Mouse (Mus musculus): ENCODE data around the gene Map6. TPM values are rescaled to one million over a fixed set of nuclear protein-coding genes. Genes with fewer than 3 reads are reported as not detected.

The Map6 gene
- polyA plus RNA-seq, 1 experiment from 2014 or later: 8.7 TPM

GRCm38 (mm10) chr7:99294198-99294780, 27.0 kb downstream of the Map6 start:
- Histone ChIP-seq H3K36me3 (ENCODE audit: control insufficient read depth, insufficient read depth, low read length) (no peaks in the 10 kb centered on the region), H3K9me3 (ENCODE audit: control insufficient read depth, low read length) (no peaks in the 10 kb centered on the region), H3K9ac (ENCODE audit: low read length) (no peak overlapping the region), H3K27me3 (ENCODE audit: control insufficient read depth, insufficient read depth, low read length) (no peaks in the 10 kb centered on the region), H3K4me3 (ENCODE audit: low read depth, low read length) (no peak overlapping the region), H3K4me2 (replicated peaks; ENCODE audit: low read depth) (no peak overlapping the region), H3K27ac (replicated peaks) (no peak overlapping the region), H3K4me1 (replicated peaks; ENCODE audit: control insufficient read depth, insufficient read depth) (0 out of 2 replicates have a peak, but pooled peaks cover 2% of the 10 kb centered on the region)
- no peak for TF ChIP-seq EP300 (optimal IDR thresholded peaks at IDR 0.05)
- no peak for TF ChIP-seq CTCF (IDR thresholded peaks at IDR 0.05; ENCODE audit: low read depth)
- WGBS: 82% methylated on average over 2 of the region's 2 CpGs
- no peak for ATAC-seq (ENCODE audit: low FRiP score, low TSS enrichment)
- no peak for DNase-seq (ENCODE audit: low spot score)

GRCm38 (mm10) chr7:99295104-99295503, 27.9 kb downstream of the Map6 start:
- 0 out of 2 replicates have a peak, but pooled peaks have one; percentile 1 for TF ChIP-seq CTCF (IDR thresholded peaks at IDR 0.05; ENCODE audit: low read depth)
- TF ChIP-seq EP300 (optimal IDR thresholded peaks at IDR 0.05): no peak
- WGBS: 60% methylated on average over 8 of the region's 8 CpGs
- Histone ChIP-seq H3K4me2 (replicated peaks; ENCODE audit: low read depth) (peak overlapping the region; percentile 20; the same call in 1 of the 2 replicates), H3K27ac (replicated peaks) (no peak overlapping the region; the same call in none of the 2 replicates), H3K36me3 (ENCODE audit: control insufficient read depth, insufficient read depth, low read length) (no peaks in the 10 kb centered on the region), H3K27me3 (ENCODE audit: control insufficient read depth, insufficient read depth, low read length) (no peaks in the 10 kb centered on the region), H3K4me1 (replicated peaks; ENCODE audit: control insufficient read depth, insufficient read depth) (0 out of 2 replicates have a peak, but pooled peaks cover 1% of the 10 kb centered on the region), H3K4me3 (ENCODE audit: low read depth, low read length) (no peak overlapping the region), H3K9me3 (ENCODE audit: control insufficient read depth, low read length) (no peaks in the 10 kb centered on the region), H3K9ac (ENCODE audit: low read length) (no peak overlapping the region)
- no peak for DNase-seq (ENCODE audit: low spot score)
- ATAC-seq (ENCODE audit: low FRiP score, low TSS enrichment): 0 out of 2 replicates have a peak, but pooled peaks have one; percentile 51

- ATAC-seq (ENCODE audit: low FRiP score, low TSS enrichment) (no peak), DNase-seq (ENCODE audit: low spot score) (no peak)
- H3K4me3 ChIP-seq (ENCODE audit: low read depth, low read length): no peak overlapping the region
- no peak overlapping the region for H3K4me2 ChIP-seq (replicated peaks; ENCODE audit: low read depth)
- H3K27me3 ChIP-seq (ENCODE audit: control insufficient read depth, insufficient read depth, low read length): no peaks in the 10 kb centered on the region
- 0 out of 2 replicates have a peak, but pooled peaks cover 2% of the 10 kb centered on the region for H3K4me1 ChIP-seq (replicated peaks; ENCODE audit: control insufficient read depth, insufficient read depth)
- H3K27ac ChIP-seq (replicated peaks): no peak overlapping the region
- H3K36me3 ChIP-seq (ENCODE audit: control insufficient read depth, insufficient read depth, low read length): no peaks in the 10 kb centered on the region
- no peaks in the 10 kb centered on the region for H3K9me3 ChIP-seq (ENCODE audit: control insufficient read depth, low read length)
- H3K9ac ChIP-seq (ENCODE audit: low read length): no peak overlapping the region
- TF ChIP-seq CTCF (IDR thresholded peaks at IDR 0.05; ENCODE audit: low read depth) (no peak), EP300 (optimal IDR thresholded peaks at IDR 0.05) (no peak)
- 39% methylated on average over 3 of the region's 3 CpGs for WGBS
Observed at GRCm38 (mm10) chr7:99300650-99301175, 33.5 kb downstream of the Map6 start.

GRCm38 (mm10) chr7:99304029-99304428, 36.8 kb downstream of the Map6 start:
- H3K9me3 ChIP-seq (ENCODE audit: control insufficient read depth, low read length): no peaks in the 10 kb centered on the region
- no peak overlapping the region for H3K27ac ChIP-seq (replicated peaks)
- H3K4me1 ChIP-seq (replicated peaks; ENCODE audit: control insufficient read depth, insufficient read depth): 0 out of 2 replicates have a peak, but pooled peaks cover 2% of the 10 kb centered on the region
- H3K4me2 ChIP-seq (replicated peaks; ENCODE audit: low read depth): no peak overlapping the region
- DNase-seq (ENCODE audit: low spot score) (no peak), ATAC-seq (ENCODE audit: low FRiP score, low TSS enrichment) (no peak)
- no peaks in the 10 kb centered on the region for H3K27me3 ChIP-seq (ENCODE audit: control insufficient read depth, insufficient read depth, low read length)
- WGBS: 74% methylated on average over 6 of the region's 6 CpGs
- no peak overlapping the region for H3K9ac ChIP-seq (ENCODE audit: low read length)
- H3K4me3 ChIP-seq (ENCODE audit: low read depth, low read length): no peak overlapping the region
- TF ChIP-seq EP300 (optimal IDR thresholded peaks at IDR 0.05) (no peak), CTCF (IDR thresholded peaks at IDR 0.05; ENCODE audit: low read depth) (no peak)
- no peaks in the 10 kb centered on the region for H3K36me3 ChIP-seq (ENCODE audit: control insufficient read depth, insufficient read depth, low read length)

GRCm38 (mm10) chr7:99304949-99305372, 37.7 kb downstream of the Map6 start:
- 0 out of 2 replicates have a peak, but pooled peaks cover 2% of the 10 kb centered on the region for H3K4me1 ChIP-seq (replicated peaks; ENCODE audit: control insufficient read depth, insufficient read depth)
- H3K9me3 ChIP-seq (ENCODE audit: control insufficient read depth, low read length): no peaks in the 10 kb centered on the region
- peak; percentile 45 for DNase-seq (ENCODE audit: low spot score)
- no peaks in the 10 kb centered on the region for H3K36me3 ChIP-seq (ENCODE audit: control insufficient read depth, insufficient read depth, low read length)
- 43% methylated on average over 5 of the region's 5 CpGs for WGBS
- H3K27me3 ChIP-seq (ENCODE audit: control insufficient read depth, insufficient read depth, low read length): no peaks in the 10 kb centered on the region
- H3K27ac ChIP-seq (replicated peaks): no peak overlapping the region
- TF ChIP-seq CTCF (IDR thresholded peaks at IDR 0.05; ENCODE audit: low read depth) (no peak), EP300 (optimal IDR thresholded peaks at IDR 0.05) (no peak)
- H3K4me2 ChIP-seq (replicated peaks; ENCODE audit: low read depth): no peak overlapping the region
- H3K4me3 ChIP-seq (ENCODE audit: low read depth, low read length): no peak overlapping the region
- peak; percentile 84 for ATAC-seq (ENCODE audit: low FRiP score, low TSS enrichment)
- no peak overlapping the region for H3K9ac ChIP-seq (ENCODE audit: low read length)

- WGBS: 63% methylated on average over 4 of the region's 4 CpGs
Observed at GRCm38 (mm10) chr7:99305688-99306087, 38.4 kb downstream of the Map6 start.

More at GRCm38 (mm10) chr7:99305688-99306087, 38.4 kb downstream of the Map6 start:
- Histone ChIP-seq H3K9me3 (ENCODE audit: control insufficient read depth, low read length) (no peaks in the 10 kb centered on the region), H3K9ac (ENCODE audit: low read length) (no peak overlapping the region), H3K36me3 (ENCODE audit: control insufficient read depth, insufficient read depth, low read length) (no peaks in the 10 kb centered on the region), H3K4me2 (replicated peaks; ENCODE audit: low read depth) (no peak overlapping the region), H3K27me3 (ENCODE audit: control insufficient read depth, insufficient read depth, low read length) (no peaks in the 10 kb centered on the region), H3K4me1 (replicated peaks; ENCODE audit: control insufficient read depth, insufficient read depth) (0 out of 2 replicates have a peak, but pooled peaks cover 2% of the 10 kb centered on the region), H3K4me3 (ENCODE audit: low read depth, low read length) (no peak overlapping the region), H3K27ac (replicated peaks) (no peak overlapping the region)
- DNase-seq (ENCODE audit: low spot score) (no peak), ATAC-seq (ENCODE audit: low FRiP score, low TSS enrichment) (no peak)
- TF ChIP-seq EP300 (optimal IDR thresholded peaks at IDR 0.05) (no peak), CTCF (IDR thresholded peaks at IDR 0.05; ENCODE audit: low read depth) (no peak)
